Mouse (Mus musculus) regulatory T cell (primary cell): ENCODE data around the gene Exog.

Experiments used
- in situ Hi-C: fragments of 300-600 bp; cut with MboI, MseI; formaldehyde crosslinking; loops from one replicate; pipeline ENCODE4 v1.15.1; 2025; ENCODE audit warnings: high pct_unique_total_duplicates

Exog gene

GRCm38 (mm10) chr9:119444738-119445429, at the start of gene Exog:
Gene Exog (plus strand): TSS chr9:119444943.
- in situ Hi-C loops = loop anchor here (5.0 kb wide), 1 partner anchor 98 kb away; no protein-coding TSS in a partner anchor

GRCm38 (mm10) chr9:119401351-119401750, 43.4 kb upstream of the Exog start:
- in situ Hi-C loops = no loop called here

GRCm38 (mm10) chr9:119401801-119402214, 42.9 kb upstream of the Exog start, which contains the start of gene Acvr2b:
Gene Acvr2b (plus strand): TSS chr9:119402118.
- in situ Hi-C loops = no loop called here

GRCm38 (mm10) chr9:119402253-119403235, 42.2 kb upstream of the Exog start:
- in situ Hi-C loops = no loop called here

GRCm38 (mm10) chr9:119403236-119403641, 41.5 kb upstream of the Exog start:
- in situ Hi-C loops = no loop called here

GRCm38 (mm10) chr9:119404090-119404489, 40.7 kb upstream of the Exog start:
- in situ Hi-C loops = no loop called here

GRCm38 (mm10) chr9:119407884-119408283, 36.9 kb upstream of the Exog start:
- in situ Hi-C loops = no loop called here

- in situ Hi-C loops = no loop called here
Observed at GRCm38 (mm10) chr9:119408898-119409664, 35.7 kb upstream of the Exog start.

- in situ Hi-C loops = no loop called here
Observed at GRCm38 (mm10) chr9:119409864-119410263, 34.9 kb upstream of the Exog start.

- in situ Hi-C loops = no loop called here
Observed at GRCm38 (mm10) chr9:119418025-119418424, 26.7 kb upstream of the Exog start.

- in situ Hi-C loops = no loop called here
Observed at GRCm38 (mm10) chr9:119419852-119420438, 24.8 kb upstream of the Exog start.

GRCm38 (mm10) chr9:119425217-119425975, 19.3 kb upstream of the Exog start:
- in situ Hi-C loops = no loop called here

GRCm38 (mm10) chr9:119425976-119426415, 18.7 kb upstream of the Exog start:
- in situ Hi-C loops = no loop called here

GRCm38 (mm10) chr9:119426483-119426882, 18.3 kb upstream of the Exog start:
- in situ Hi-C loops = no loop called here

- in situ Hi-C loops = no loop called here
Observed at GRCm38 (mm10) chr9:119430311-119430710, 14.4 kb upstream of the Exog start.

- in situ Hi-C loops = no loop called here
Observed at GRCm38 (mm10) chr9:119435855-119436254, 8.9 kb upstream of the Exog start.

GRCm38 (mm10) chr9:119438065-119438464, 6.7 kb upstream of the Exog start:
- in situ Hi-C loops = no loop called here

GRCm38 (mm10) chr9:119438498-119439000, 6.2 kb upstream of the Exog start:
- in situ Hi-C loops = no loop called here

- in situ Hi-C loops = loop anchor here (5.0 kb wide), 1 partner anchor 98 kb away; no protein-coding TSS in a partner anchor
Observed at GRCm38 (mm10) chr9:119445737-119446136, 994 bp downstream of the Exog start.

- in situ Hi-C loops = no loop called here
Observed at GRCm38 (mm10) chr9:119455967-119456366, 11.2 kb downstream of the Exog start.
